Mouse (Mus musculus): Measurements from ENCODE around the gene Med19. TPM values are rescaled to one million over a fixed set of nuclear protein-coding genes. Genes with fewer than 3 reads are reported as not detected.

Med19 gene
- total RNA-seq, 1 experiment: 31.4 TPM

DNA sequence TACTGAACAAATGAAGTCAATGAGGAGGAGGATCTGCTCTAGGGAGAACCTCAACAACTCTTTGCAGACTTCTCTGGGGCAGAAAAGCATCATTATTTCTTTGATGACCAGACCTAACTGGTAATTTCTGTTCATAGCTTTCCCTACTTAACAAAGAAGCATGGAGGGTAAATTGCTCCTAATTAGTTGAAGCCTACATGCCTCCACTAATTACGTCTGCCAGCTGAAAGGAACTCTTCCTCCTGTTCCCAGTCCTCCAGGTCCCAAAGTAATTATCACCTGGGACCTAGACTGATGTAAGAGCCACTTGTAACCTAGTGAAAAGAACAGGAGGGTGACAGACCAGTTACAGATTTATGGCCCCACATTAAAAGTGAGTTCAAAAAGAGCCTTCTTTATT, 29.3 kb downstream of the Med19 start:
- no peak for TF ChIP-seq HCFC1 (IDR thresholded peaks at IDR 0.05; ENCODE audit: borderline replicate concordance, insufficient read depth, low read length)
- TF ChIP-seq CHD2 (IDR thresholded peaks at IDR 0.05; ENCODE audit: low read depth, low read length): no peak
- no peak for TF ChIP-seq ZC3H11A (IDR thresholded peaks at IDR 0.05; ENCODE audit: borderline replicate concordance, low read depth, low read length)
- TF ChIP-seq ZNF384 (IDR thresholded peaks at IDR 0.05; ENCODE audit: low read depth, low read length): no peak
- no peak for TF ChIP-seq MAFK (IDR thresholded peaks at IDR 0.05; ENCODE audit: insufficient read depth, low read depth, low read length)
- no peak overlapping the region for H3K4me3 ChIP-seq (ENCODE audit: insufficient read depth in 1 of 2, low read depth in 1 of 2, low read length in 2 of 2, poor library complexity in 1 of 2, severe bottlenecking in 1 of 2)
- no peaks in the 10 kb centered on the region for H3K9me3 ChIP-seq (ENCODE audit: control insufficient read depth, insufficient read depth, low read depth, low read length)
- in situ Hi-C loops (cut with MboI; ENCODE audit: low sequenced_read_pairs in 2 of 2, unreplicated experiment in 2 of 2): no loop called here
- H3K9ac ChIP-seq (ENCODE audit: insufficient read depth, low read depth, low read length, poor library complexity, severe bottlenecking): no peak overlapping the region
- peaks cover 2% of the 10 kb centered on the region for H3K36me3 ChIP-seq (ENCODE audit: control insufficient read depth, insufficient read depth, low read length, poor library complexity, severe bottlenecking)
- no peak for DNase-seq (ENCODE audit: low read depth, low spot score)
- H3K4me1 ChIP-seq (ENCODE audit: control insufficient read depth in 2 of 2, insufficient read depth in 2 of 2, low read length in 2 of 2, poor library complexity in 1 of 2): peaks cover 2 to 3% of the 10 kb centered on the region in 2 experiments; a peak in 3 of 4 replicates
- no peak overlapping the region for H3K27ac ChIP-seq (ENCODE audit: insufficient read depth, low read depth, low read length, poor library complexity, severe bottlenecking)

DNA sequence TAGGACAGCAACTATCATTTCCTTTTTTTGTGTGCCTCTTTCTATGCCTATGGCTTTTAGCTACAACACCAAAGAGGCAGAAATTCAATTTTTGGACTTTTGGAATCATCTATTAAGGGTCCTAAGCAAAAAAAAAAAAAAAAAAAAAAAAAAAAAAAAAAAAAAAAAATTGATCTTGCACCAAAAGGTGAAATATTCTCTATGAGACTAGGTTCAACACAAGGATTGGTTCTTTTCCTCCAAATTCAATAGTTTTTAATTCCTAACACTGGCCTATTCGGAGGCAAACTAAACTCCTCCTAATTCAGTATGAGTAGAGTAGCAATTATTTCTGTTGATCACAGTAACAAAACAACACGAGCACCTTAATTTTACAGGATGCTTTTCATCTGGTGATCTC, 33.7 kb downstream of the Med19 start:
- in situ Hi-C loops (cut with MboI; ENCODE audit: low sequenced_read_pairs in 2 of 2, unreplicated experiment in 2 of 2): no loop called here
- peaks cover 2% of the 10 kb centered on the region for H3K36me3 ChIP-seq (ENCODE audit: control insufficient read depth, insufficient read depth, low read length, poor library complexity, severe bottlenecking)

GRCm38 (mm10) chr2:84714422-84714810, 36.2 kb downstream of the Med19 start:
- Histone ChIP-seq H3K9me3 (ENCODE audit: control insufficient read depth, insufficient read depth, low read depth, low read length) (no peaks in the 10 kb centered on the region), H3K9ac (ENCODE audit: insufficient read depth, low read depth, low read length, poor library complexity, severe bottlenecking) (peak overlapping the region; percentile 85), H3K4me3 (ENCODE audit: insufficient read depth in 1 of 2, low read depth in 1 of 2, low read length in 2 of 2, poor library complexity in 1 of 2, severe bottlenecking in 1 of 2) (peak overlapping the region; percentile 84 to 87), H3K4me1 (ENCODE audit: control insufficient read depth in 2 of 2, insufficient read depth in 2 of 2, low read length in 2 of 2, poor library complexity in 1 of 2) (peaks cover 3 to 5% of the 10 kb centered on the region in 2 experiments; a peak in 3 of 4 replicates), H3K36me3 (ENCODE audit: control insufficient read depth, insufficient read depth, low read length, poor library complexity, severe bottlenecking) (peaks cover 2% of the 10 kb centered on the region), H3K27ac (ENCODE audit: insufficient read depth, low read depth, low read length, poor library complexity, severe bottlenecking) (peak overlapping the region; percentile 88)
- DNase-seq (ENCODE audit: low read depth, low spot score): no peak
- in situ Hi-C loops (cut with MboI; ENCODE audit: low sequenced_read_pairs in 2 of 2, unreplicated experiment in 2 of 2): no loop called here
- 0 out of 2 replicates have a peak, but pooled peaks have one; percentile 16 for TF ChIP-seq ZNF384 (IDR thresholded peaks at IDR 0.05; ENCODE audit: low read depth, low read length)
- TF ChIP-seq HCFC1 (IDR thresholded peaks at IDR 0.05; ENCODE audit: borderline replicate concordance, insufficient read depth, low read length): no peak
- no peak for TF ChIP-seq ZC3H11A (IDR thresholded peaks at IDR 0.05; ENCODE audit: borderline replicate concordance, low read depth, low read length)

More for the DNA sequence above, 33.7 kb downstream of the Med19 start:
- no peak overlapping the region for H3K4me3 ChIP-seq (ENCODE audit: insufficient read depth in 1 of 2, low read depth in 1 of 2, low read length in 2 of 2, poor library complexity in 1 of 2, severe bottlenecking in 1 of 2)
- peaks cover 5% of the 10 kb centered on the region in 2 experiments for H3K4me1 ChIP-seq (ENCODE audit: control insufficient read depth in 2 of 2, insufficient read depth in 2 of 2, low read length in 2 of 2, poor library complexity in 1 of 2)
- H3K9ac ChIP-seq (ENCODE audit: insufficient read depth, low read depth, low read length, poor library complexity, severe bottlenecking): no peak overlapping the region
- no peak for TF ChIP-seq CHD2 (IDR thresholded peaks at IDR 0.05; ENCODE audit: low read depth, low read length)
- TF ChIP-seq MAFK (IDR thresholded peaks at IDR 0.05; ENCODE audit: insufficient read depth, low read depth, low read length): no peak
- no peak for TF ChIP-seq HCFC1 (IDR thresholded peaks at IDR 0.05; ENCODE audit: borderline replicate concordance, insufficient read depth, low read length)
- TF ChIP-seq ZNF384 (IDR thresholded peaks at IDR 0.05; ENCODE audit: low read depth, low read length): peak; percentile 72
- no peak for DNase-seq (ENCODE audit: low read depth, low spot score)
- no peak overlapping the region for H3K27ac ChIP-seq (ENCODE audit: insufficient read depth, low read depth, low read length, poor library complexity, severe bottlenecking)
- H3K9me3 ChIP-seq (ENCODE audit: control insufficient read depth, insufficient read depth, low read depth, low read length): no peaks in the 10 kb centered on the region

DNA sequence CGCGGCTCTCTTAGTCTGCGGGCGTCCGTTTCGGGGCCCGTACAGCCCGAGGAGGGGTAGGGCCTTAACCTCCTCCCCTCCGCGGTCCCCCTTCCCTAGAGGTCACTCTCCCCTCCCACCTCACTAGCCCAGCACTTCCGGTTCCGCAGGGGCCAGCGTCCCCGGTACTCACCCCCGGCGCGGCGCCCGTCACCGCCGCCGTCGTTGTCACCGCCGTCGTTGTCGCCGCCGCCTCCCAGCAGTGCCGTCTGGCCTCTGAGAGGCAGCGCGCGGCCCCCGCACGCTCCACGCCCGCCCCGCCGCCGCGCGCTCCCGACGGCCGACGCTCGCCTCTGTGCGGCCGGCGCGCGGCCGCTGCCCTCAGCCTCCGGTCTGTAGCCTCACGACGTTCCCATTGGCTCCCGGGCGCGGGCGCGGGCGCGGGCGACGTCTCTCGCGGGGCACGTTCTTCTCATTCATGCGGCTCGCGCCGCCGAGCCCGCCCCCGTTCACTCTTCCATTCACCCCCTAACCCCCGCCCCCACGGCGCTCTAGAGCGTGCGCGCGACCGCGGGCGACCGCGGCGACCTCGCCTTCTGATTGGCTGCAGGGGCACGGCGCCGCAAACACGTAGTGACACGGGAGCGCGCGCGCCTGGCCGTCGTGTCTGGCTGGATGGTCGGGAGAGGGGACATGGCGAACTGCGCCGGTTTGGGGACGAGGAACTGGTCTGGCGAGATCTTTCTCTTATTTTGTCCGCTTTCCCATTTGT, 36.8 kb downstream of the Med19 start, which contains the start of gene Zdhhc5:
Gene Zdhhc5 (minus strand): TSS at position 370 of the 751 bp plus-strand sequence.
- TF ChIP-seq ZC3H11A (IDR thresholded peaks at IDR 0.05; ENCODE audit: borderline replicate concordance, low read depth, low read length) (no peak), CHD2 (IDR thresholded peaks at IDR 0.05; ENCODE audit: low read depth, low read length) (peak; percentile 35; the same call in 1 of the 2 replicates), MAFK (IDR thresholded peaks at IDR 0.05; ENCODE audit: insufficient read depth, low read depth, low read length) (no peak), ZNF384 (IDR thresholded peaks at IDR 0.05; ENCODE audit: low read depth, low read length) (no peak), HCFC1 (IDR thresholded peaks at IDR 0.05; ENCODE audit: borderline replicate concordance, insufficient read depth, low read length) (no peak)
- peaks cover 2% of the 10 kb centered on the region for H3K36me3 ChIP-seq (ENCODE audit: control insufficient read depth, insufficient read depth, low read length, poor library complexity, severe bottlenecking)
- H3K4me1 ChIP-seq (ENCODE audit: control insufficient read depth in 2 of 2, insufficient read depth in 2 of 2, low read length in 2 of 2, poor library complexity in 1 of 2): peaks cover 3 to 5% of the 10 kb centered on the region in 2 experiments; a peak in 3 of 4 replicates
- H3K4me3 ChIP-seq (ENCODE audit: insufficient read depth in 1 of 2, low read depth in 1 of 2, low read length in 2 of 2, poor library complexity in 1 of 2, severe bottlenecking in 1 of 2): peak within 1 kb of the TSS; percentile 84 to 90
- no peaks in the 10 kb centered on the region for H3K9me3 ChIP-seq (ENCODE audit: control insufficient read depth, insufficient read depth, low read depth, low read length)
- in situ Hi-C loops (cut with MboI; ENCODE audit: low sequenced_read_pairs in 2 of 2, unreplicated experiment in 2 of 2): no loop called here
- H3K9ac ChIP-seq (ENCODE audit: insufficient read depth, low read depth, low read length, poor library complexity, severe bottlenecking): peak within 1 kb of the TSS; percentile 85
- peak; percentile 97 for DNase-seq (ENCODE audit: low read depth, low spot score)
- peak within 1 kb of the TSS; percentile 88 for H3K27ac ChIP-seq (ENCODE audit: insufficient read depth, low read depth, low read length, poor library complexity, severe bottlenecking)
